Mouse (Mus musculus): ENCODE measurements around the gene Six1. TPM values are rescaled to one million over a fixed set of nuclear protein-coding genes. Genes with fewer than 3 reads are reported as not detected.

The Six1 gene
- polyA plus RNA-seq (2014; fragmentation: Illumina TruSeq; extraction: RNeasy Lipid Tissue Mini Kit (QIAGEN cat#74804); ENCODE audit: low read depth, low replicate concordance): not detected

GRCm38 (mm10) chr12:73053668-73054241, at the start of gene Six1:
Six1 (minus strand) TSS chr12:73053887.

Other genes starting within 250 kb of the Six1 start
- not detected for gene Six6, start 114.0 kb downstream of the Six1 start, polyA plus RNA-seq (2014; fragmentation: Illumina TruSeq; extraction: RNeasy Lipid Tissue Mini Kit (QIAGEN cat#74804); ENCODE audit: low read depth, low replicate concordance)
- gene 4930447C04Rik, start 113.1 kb downstream of the Six1 start, polyA plus RNA-seq (2014; fragmentation: Illumina TruSeq; extraction: RNeasy Lipid Tissue Mini Kit (QIAGEN cat#74804); ENCODE audit: low read depth, low replicate concordance): not detected
- gene Six4, start 59.6 kb upstream of the Six1 start, polyA plus RNA-seq (2014; fragmentation: Illumina TruSeq; extraction: RNeasy Lipid Tissue Mini Kit (QIAGEN cat#74804); ENCODE audit: low read depth, low replicate concordance): not detected
- gene Mnat1, start 69.8 kb upstream of the Six1 start, polyA plus RNA-seq (2014; fragmentation: Illumina TruSeq; extraction: RNeasy Lipid Tissue Mini Kit (QIAGEN cat#74804); ENCODE audit: low read depth, low replicate concordance): 6.8 TPM
- 13.6 TPM for gene Trmt5, start 232.8 kb upstream of the Six1 start, polyA plus RNA-seq (2014; fragmentation: Illumina TruSeq; extraction: RNeasy Lipid Tissue Mini Kit (QIAGEN cat#74804); ENCODE audit: low read depth, low replicate concordance)
- gene Slc38a6, start 232.9 kb upstream of the Six1 start, polyA plus RNA-seq (2014; fragmentation: Illumina TruSeq; extraction: RNeasy Lipid Tissue Mini Kit (QIAGEN cat#74804); ENCODE audit: low read depth, low replicate concordance): 9.6 TPM